Mouse (Mus musculus): ENCODE measurements around the gene Ogdh.
A peak's percentile ranks its signal among the peaks of the same experiment; 100 is the strongest.
"Not testable (repeated sequence)": the region's sequence is repeated elsewhere in the genome, so short reads cannot be mapped to it uniquely, and the experiment has no call there.

The Ogdh gene

DNA sequence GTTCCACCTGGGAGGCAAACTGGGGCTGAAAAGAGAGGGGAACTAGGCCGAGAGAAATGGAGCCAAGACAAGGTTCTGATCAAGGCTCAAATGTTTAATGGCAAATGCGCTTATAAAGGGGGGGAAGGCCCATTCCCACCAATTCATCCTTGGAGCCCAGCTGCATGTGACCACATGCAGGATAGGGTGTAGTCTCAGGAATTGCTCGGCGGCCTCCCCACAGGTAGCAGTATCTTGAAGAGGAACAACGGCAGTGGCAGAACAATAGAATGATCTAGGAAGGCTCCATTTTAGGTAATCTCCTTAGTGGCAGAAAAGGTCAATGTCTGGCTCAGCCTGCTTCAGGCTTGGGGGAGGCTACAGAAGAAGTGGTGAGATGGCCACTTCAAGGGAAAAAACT lies 76.6 kb downstream of the Ogdh start:
- DNase-seq: not testable (repeated sequence)

DNA sequence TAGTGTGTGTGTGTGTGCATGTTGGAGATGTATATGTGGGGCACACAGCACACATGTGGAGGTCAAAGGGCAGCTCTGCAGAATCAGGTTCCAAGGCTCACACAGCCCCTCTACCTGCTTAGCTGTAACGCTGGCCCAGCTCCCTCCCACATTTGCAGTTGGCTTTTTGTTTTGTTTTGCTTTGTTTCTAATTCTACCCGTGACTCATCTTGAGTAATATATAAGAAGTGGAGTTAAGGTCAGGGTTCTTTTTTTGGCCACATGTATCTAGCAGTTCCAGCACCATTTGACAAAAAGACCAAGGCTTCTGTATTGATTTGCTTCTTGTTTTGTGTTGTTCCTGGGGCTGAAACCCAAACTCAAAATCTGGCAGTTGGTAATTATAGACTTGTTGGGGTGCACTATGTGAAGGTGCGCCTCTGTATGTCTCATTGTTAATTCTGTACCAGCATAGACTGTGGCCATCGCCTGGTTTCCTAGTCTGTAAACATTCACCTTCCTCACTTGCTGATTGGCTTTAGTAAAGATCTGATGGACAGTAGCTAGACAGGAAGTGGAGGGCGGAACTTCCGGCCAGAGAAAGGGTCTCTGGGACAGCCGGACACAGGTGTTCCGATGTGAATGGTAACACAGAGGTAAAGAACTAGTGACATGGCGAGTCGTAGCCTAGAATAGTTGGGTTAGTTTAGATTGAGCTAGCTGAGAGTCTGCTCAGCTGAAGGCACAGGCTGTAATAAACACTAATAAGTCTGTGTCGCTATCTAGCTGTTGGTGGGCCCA lies 80.1 kb downstream of the Ogdh start:
- DNase-seq: no peak

DNA sequence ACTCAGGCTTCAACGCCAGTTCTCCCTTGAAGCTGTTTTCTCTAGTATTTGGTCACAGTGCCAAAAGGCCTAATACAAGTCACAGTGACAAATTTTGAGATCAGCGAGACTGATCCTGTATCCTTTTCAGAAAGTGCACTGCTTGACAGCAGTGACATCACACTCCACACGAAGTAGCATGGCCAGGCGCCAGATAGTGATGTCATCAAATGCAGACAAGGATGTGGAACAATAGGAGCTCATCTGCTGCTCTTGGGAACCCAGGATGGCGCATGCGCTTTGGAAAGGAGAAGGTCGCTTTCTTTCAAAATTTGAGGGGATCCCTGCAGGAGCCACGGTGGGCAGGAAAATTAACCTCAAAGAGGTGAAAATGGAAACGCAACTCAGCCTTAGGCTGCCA lies 81.4 kb downstream of the Ogdh start:
- no peak for DNase-seq

DNA sequence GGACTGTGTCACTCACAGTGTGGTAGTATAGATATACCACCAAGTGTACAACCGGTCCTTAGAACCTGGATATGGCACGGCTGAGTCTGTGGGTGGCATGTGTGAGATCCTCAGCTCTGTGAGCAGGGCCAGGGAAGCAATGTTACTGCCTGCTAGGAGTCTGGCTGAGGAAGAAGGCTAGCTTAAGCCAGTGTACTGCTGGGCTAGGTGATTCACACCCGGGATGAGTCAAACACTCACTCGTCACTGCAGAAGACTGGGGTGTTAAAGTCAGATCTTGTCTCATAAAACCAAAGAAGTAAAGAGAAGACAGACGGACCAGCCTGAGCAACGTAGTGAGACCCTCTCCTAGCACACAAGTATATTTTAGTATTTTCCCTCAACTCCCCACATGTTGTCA lies 89.5 kb downstream of the Ogdh start:
- DNase-seq: no peak

DNA sequence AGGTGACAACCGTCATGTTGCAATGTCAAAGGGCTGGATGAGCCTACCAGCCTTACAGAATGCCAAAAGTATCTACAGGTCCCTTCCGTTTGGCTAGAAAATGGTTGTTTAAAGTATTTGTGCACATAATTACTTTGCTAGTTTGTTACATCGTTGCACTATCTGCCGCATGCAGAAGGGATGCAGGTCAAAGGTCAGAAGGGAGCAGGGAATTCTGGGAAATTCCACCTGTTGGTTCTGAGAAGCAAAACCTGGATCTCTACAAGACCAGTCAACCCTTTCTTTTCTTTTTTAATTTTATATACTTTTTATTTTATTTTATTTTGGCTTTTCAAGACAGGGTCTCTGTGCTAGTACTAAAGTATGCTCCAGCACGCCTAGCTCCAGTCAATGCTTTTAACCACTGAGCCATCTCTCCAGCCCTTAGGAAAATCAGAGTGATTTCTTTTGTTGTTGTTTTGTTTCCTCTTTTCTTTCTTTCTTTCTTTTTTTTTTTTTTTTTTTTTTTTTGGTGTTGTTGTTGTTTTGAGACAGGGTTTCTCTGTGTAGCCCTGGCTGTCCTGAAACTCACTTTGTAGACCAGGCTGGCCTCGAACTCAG lies 96.8 kb downstream of the Ogdh start:
- DNase-seq: no peak

DNA sequence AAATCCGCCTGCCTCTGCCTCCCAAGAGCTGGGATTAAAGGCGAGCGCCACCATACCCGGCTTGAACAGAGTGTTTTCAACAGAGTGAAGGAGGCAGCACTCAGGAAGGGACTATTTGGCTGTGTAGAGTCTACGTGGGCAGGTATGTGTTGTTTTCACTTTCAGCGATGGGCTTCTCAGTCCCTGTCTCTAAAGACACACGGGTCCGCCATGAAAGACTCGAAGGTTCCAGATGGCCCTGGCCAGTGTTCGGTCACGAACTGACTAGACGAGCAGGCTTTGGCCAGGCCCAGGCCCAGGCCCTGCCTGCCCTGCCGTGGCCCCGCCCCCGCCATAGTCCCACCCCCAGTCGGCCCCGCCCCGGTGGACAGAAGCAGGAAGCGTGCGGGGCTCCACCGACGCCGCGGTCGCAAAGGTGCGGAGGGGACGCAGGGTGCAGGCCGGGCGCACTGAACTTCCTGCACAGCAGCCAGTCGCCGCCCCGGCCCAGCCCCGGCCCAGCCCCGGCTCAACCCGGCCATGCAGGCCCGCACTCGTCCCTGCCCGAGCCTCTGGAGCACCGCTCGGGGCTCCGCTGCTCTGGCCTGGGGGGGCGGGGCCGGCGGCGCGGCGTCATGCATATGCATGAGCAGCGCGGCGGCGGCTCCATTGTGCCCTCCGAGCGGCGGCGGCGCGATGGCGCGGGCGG lies 97.4 kb downstream of the Ogdh start, which contains the start of gene Zmiz2:
Gene Zmiz2, plus strand, starts transcription at position 349 of the 688 bp plus-strand sequence.
- peak; percentile 93 to 96 for DNase-seq

DNA sequence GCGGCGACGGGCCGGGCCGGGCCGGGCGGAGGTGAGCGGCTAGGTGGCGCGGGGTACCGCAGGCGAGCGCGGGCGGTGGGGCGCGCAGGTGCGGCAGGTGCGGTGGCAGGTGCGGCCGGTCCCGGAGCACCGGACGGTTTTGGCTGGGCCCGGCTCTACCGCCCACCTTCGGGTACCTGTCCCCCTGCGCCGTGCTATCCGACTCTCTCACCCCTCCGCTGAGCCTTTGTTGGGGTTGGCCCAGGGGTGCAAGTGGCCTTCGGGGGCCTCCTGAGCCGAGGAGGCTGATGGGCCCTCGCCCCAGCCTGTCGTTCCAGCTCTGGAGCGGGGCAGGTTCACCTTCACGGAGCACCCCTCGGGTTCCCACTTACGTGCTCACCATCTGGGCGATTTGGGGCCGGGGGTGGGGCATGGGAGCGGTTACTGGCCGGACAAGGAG lies 98.1 kb downstream of the Ogdh start:
- no peak for DNase-seq

DNA sequence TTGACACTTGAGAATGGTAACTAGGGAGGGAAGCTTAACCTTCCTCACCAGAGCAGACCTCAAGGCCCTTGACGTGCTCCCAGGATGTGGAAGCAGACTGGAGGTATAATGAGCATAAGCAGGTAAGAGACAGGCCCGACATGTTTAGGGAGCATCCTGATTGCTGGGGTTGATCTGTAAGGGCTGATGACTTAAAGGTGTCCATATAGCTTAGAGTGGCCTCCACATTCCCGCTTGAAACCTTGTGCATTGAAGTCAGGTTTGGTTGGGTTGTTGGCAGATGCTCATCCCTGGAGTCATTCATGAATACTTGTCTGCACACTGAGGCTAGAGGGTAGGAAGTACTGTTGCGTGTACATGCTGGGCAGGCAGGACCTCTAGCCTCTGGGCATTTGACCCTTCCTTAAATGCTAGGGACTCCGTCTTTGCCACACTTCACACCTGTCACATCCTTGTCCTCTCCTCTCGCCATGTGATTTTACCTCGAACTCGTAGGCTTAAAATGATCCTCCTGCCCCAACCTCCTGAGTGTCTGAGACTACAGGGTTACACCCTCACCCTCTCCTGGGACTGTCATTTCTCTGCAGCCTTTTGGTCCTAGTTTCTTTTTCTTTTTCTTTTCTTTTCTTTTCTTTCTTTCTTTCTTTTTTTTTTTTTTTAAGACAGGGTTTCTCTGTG lies 99.1 kb downstream of the Ogdh start:
- no peak for DNase-seq

DNA sequence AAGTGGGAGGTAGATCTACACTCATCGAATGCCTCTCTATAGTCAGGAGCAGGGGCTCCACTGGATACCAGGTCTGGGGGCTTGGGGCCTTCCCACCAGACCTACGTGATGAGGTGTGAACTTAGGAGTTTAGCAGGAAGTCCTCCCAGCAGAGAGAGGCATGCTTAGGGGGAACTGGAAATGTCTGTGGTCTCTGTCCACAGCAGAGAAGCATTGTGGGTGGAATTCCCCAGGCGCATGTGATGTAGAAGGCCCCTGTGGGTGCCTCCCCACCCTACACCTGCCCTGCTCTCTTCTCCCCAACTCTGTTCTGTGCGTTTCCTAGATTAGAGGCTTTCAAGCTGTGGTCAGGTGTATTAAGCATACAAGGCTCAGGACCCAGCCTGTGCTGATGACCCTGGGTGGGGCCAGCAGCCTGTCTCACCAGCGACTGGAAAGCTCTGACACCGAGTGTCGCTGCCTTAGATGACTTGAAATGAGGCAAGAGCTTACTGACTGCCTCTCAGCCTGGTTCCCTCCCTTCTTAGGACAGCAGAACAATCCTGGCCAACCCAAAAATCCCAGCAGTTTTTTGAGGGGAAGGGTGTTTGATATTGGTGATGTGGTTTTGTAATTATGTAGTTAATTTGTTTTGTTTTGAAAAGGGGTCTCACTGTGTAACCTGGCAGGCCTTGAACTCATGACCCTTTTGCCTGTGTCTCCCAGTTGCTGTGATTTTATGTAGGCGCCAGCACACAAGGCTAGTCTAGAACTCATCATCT lies 100.3 kb downstream of the Ogdh start:
- peak in 1 of 2 experiments; percentile 34 for DNase-seq

DNA sequence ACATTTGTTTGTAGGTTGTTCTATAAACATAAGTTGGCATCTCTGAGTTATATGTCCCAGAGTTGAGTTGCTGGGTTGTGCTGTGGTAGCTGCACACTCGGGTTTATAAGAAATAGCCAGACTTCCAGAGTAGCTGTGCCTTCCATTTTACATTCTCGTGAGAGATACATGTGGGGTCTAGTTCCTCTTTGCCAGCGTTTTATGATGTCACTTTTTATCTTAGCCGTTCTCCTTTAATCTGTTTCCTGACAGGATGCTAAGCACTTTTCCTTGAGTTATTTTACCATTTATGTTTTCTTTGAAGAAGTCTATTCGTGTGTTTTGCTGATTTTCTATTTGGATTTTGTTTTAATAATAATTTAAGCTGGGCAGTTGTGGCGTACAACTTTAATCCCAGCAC lies 101.4 kb downstream of the Ogdh start:
- no peak for DNase-seq

DNA sequence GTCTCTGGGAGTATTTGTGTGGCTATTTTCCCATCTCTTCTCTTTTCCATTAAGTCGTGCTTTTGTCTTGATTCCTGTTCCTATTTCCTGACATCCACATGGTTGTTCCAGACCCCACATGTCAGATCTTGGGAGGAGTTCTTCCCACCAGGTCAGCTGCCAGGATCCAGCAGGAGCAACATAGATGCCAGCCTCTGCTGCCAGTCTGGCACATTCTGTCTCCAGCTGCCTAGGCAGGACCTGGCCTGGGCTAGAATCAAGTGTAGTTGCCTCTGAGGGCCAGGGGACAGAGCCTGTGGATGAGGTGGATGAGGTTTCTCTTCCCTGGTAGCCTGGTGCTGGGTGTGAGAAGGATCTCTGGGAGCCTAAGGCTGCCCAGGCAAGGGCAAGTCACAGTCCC lies 102.4 kb downstream of the Ogdh start:
- DNase-seq: no peak

DNA sequence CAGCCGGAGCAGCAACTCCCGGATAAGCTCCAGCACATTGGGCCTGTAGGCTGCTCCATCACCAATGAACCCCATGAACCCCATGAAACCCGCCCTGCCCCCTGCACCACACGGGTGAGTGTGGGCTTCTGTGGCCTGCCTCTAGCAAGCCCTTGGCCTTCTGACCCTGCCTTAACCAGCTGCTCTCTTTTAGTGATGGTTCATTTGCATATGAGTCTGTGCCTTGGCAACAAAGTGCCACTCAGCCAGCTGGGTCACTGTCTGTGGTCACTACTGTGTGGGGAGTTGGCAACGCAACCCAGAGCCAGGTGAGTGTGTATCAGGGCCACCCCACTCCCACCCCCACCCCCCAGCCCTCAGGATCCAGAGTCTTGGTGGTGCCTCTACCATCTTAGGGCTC lies 104.1 kb downstream of the Ogdh start:
- DNase-seq: no peak

DNA sequence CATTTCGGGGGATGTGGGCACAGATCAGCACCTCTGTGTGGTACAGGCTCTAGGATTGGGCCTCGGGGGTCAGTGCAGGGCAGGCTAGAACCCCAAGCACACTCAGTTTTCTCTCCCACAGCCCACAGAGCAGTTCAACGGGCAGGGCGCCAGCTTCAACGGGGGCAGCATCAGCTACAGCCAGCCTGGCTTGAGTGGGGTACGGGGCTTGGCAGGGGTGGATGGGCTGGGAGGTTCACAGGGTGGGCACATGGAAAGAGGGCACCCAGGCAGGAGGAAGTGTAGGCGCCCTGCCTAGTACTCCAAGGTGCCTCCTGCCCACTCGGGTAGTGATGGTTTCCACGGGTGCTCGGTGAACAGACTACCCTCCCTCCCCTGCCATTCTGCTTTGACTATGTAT lies 106.7 kb downstream of the Ogdh start:
- DNase-seq: no peak

DNA sequence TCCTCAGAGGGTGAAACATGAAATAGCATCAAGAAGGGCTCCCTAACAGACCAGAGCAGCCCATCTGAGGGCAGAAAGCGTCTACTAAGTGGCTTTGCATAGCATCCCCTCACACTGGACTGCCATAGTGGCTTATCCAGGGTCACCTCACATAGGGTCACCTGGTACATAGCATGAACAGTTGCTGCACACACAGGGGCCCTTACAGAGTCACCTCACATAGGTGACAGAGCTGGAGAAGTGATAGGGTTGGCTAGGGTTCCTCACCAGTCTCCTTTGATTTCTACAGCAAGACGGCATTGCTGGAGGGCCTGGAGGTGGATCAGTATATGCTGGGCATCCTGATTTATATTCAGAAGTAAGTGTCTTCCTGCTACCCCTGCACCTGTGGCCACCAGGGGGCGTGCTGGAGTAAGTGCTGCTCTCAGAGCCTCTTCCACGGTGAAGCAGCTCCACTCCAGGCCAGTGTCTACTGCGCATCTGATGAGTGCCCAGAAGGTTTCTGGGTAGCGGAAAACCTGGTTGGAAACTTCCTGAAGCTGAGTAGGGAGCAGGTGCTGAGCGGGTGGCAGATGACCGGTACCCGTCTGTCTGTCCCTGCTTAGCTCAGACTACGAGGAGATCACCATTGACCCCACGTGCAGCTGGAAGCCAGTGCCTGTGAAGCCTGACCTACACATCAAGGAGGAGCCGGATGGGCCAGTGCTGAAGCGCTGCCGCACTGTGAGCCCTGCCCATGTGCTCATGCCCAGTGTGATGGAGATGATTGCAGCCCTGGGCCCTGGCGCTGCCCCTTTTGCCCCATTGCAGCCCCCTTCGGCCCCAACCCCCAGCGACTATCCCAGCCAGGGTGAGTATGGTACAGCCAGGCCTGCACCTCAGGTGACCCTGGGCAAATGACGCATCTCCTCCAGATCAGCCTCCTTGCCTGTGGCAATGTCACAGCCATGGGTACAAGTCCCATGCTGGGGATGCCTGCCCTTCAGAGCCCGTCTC lies 111.4 kb downstream of the Ogdh start:
- peak; percentile 57 to 62 for DNase-seq

DNA sequence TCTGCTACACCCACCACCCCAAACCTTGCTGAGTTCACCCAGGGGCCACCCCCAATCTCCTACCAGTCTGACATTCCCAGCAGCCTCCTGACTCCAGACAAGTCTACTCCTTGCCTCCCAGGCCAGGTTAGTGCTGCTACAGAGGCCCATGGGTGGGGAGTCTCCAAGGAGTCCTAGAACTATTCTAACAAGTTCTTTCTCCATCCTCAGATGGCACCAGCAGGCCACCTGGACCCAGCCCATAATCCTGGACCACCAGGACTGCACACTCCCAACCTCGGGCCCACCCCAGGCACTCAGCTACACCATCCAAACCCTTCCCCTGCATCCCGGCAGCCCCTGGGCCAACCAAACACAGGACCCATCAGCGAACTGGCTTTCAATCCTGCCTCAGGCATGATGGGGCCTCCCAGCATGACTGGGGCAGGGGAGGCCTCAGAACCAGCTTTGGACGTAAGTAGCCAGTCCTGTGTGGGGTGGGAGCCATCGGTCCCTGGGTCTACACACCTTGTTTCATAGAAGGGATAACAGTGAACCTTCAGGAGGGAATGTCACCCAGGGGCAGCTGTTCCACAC lies 112.5 kb downstream of the Ogdh start:
- no peak for DNase-seq

DNA sequence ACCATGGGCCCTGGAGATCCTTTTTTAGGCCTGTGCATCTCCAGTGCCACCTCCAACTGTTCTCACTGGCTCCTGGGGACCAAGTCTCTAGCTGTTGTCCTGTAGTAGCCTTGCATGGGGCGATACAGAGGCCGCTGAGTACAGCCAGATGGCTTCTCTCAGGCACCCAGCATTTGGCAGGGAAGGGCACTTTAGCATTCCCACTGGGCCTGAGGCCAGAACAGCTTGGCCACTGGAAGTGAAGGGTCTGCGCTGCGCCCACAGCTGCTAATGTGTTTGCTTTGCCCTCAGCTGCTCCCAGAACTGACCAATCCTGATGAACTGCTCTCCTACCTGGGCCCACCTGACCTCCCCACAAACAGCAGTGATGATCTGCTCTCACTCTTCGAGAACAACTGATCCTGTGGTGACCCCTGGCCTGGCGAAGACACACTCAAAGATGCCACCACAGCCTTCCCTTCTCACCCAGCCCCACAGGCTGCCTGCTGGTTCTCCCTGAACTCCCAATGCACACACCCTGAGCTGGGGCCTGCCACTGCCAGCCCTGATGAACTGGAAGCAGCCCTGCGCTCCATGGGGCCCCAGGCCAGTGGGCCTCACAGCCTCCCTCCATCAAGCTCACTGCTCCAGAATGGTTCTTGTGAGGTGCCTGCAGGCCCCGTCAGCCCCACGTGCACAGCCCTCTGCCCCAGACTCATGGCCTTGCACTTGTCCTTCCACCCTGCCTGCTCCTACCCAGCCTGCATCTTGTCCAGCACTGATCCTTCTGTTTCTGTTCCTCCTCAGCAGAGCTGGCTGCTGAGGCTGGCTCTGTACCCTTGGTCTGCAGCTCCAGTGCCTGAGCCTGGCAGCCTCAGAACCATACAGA lies 113.5 kb downstream of the Ogdh start:
- peak; percentile 62 to 72 for DNase-seq

DNA sequence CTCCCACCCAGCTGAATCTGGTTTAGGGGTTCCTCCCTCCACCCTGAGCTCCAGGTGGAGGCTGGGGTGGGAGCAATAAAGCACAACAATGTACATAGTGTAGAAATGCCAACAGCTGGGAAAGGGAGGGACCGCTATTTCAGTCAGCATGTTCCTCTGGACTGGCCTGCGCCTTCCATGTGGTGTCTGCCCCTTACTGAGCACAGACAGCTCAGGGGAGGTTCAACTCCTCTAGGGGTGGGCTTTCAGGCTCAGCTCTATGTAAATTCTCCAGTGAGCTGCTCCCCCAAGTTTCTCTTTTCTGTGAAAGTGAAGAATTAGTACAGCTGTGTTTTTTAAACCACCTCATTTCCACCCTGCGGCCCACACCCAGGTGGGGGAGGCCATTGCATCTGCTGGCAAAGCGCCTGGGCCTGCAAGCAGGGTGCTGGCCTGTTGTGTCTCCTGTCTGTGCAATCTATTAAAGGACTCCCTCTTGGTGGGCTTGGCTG lies 114.2 kb downstream of the Ogdh start:
- DNase-seq: no peak
